8 mouse cellular contexts compared by ENCODE assay signal in genomic region chr2:125624837-125625351, GRCm38 (mm10). TPM values are rescaled to one million over a fixed set of nuclear protein-coding genes. Genes with fewer than 3 reads are reported as not detected.
DNase-seq lines count a peak whose midpoint lies in the region; ATAC-seq lines count a peak whose summit lies in the region.

TSS of gene Cep152 (minus strand) at chr2:125625113.

- H3K9ac ChIP-seq in hindbrain, embryonic 15.5 days = peak within 1 kb of the TSS; percentile 72

- H3K4me1 ChIP-seq in hindbrain, embryonic 15.5 days (replicated peaks) = peaks cover 24% of the 10 kb centered on the region

- ATAC-seq in hindbrain, embryonic 15.5 days (ENCODE audit: low FRiP score, low read depth) = peak; percentile 99

- no peaks in the 10 kb centered on the region for H3K36me3 ChIP-seq in hindbrain, embryonic 15.5 days

- DNase-seq in T-cell, adult 2 months (ENCODE audit: low spot score) = peak; percentile 94
- DNase-seq in cerebellum, postnatal 36 days = peak; percentile 96
- peak; percentile 96 to 97 for DNase-seq in frontal cortex, postnatal 36 days (ENCODE audit: low spot score in 2 of 2)
- DNase-seq in left cerebral cortex, adult 11 months (ENCODE audit: low spot score) = peak; percentile 94
- DNase-seq in lung, postnatal 4 days = peak; percentile 98 to 99
- DNase-seq in retina, postnatal 7 days (ENCODE audit: low read depth, low spot score) = peak; percentile 92
- peak; percentile 92 for DNase-seq in urinary bladder, adult 2 months (ENCODE audit: low spot score)

- peak within 1 kb of the TSS; percentile 95 for H3K4me3 ChIP-seq in hindbrain, embryonic 15.5 days

- no peaks in the 10 kb centered on the region for H3K27me3 ChIP-seq in hindbrain, embryonic 15.5 days

- H3K4me2 ChIP-seq in hindbrain, embryonic 15.5 days = peak within 1 kb of the TSS; percentile 75

- peak within 1 kb of the TSS; percentile 55; the same call in 1 of the 2 replicates for H3K27ac ChIP-seq in hindbrain, embryonic 15.5 days (replicated peaks)

- H3K9me3 ChIP-seq in hindbrain, embryonic 15.5 days = no peaks in the 10 kb centered on the region

- WGBS in hindbrain, embryonic 15.5 days = 0% methylated on average over 50 of the region's 50 CpGs

RNA-seq across cellular contexts. Expression of gene Cep152, which starts in this region (rescaled TPM):
- polyA plus RNA-seq in hindbrain, embryonic 15.5 days (2015; fragmentation: Nextera tagmentation; extraction: Ambion mirVana) = 3.1 TPM in 2 replicates
- polyA plus RNA-seq in urinary bladder, adult 2 months (2012; rRNA removed) = 2.0 and 2.5 TPM in 2 replicates

Comparison
In these comparisons a context has a peak if more than half of its experiments do, and no peak if none do; other contexts are left out.
1. Peak in every context shown above with its lines: DNase-seq, ATAC-seq, H3K4me3 ChIP-seq and H3K27ac ChIP-seq.